Mouse (Mus musculus): Measurements from ENCODE around the gene Lmnb2. TPM values are rescaled to one million over a fixed set of nuclear protein-coding genes. Genes with fewer than 3 reads are reported as not detected.

The Lmnb2 gene
- polyA plus RNA-seq, 1 experiment = 8.5 TPM

GRCm38 (mm10) chr10:80933421-80933979, 15.5 kb upstream of the Lmnb2 start:
- Histone ChIP-seq H3K27ac (ENCODE audit: insufficient read depth, low read depth, low read length) (no peak overlapping the region), H3K4me1 (ENCODE audit: control insufficient read depth, insufficient read depth, low read length) (peaks cover 8% of the 10 kb centered on the region; the same call in 1 of the 2 replicates), H3K4me3 (ENCODE audit: insufficient read depth, low read depth, low read length) (no peak overlapping the region), H3K27me3 (replicated peaks; ENCODE audit: control insufficient read depth, insufficient read depth, low read length) (no peaks in the 10 kb centered on the region), H3K36me3 (ENCODE audit: control insufficient read depth, insufficient read depth, low read length) (no peaks in the 10 kb centered on the region)
- WGBS = 10% methylated on average over 21 of the region's 21 CpGs
- TF ChIP-seq POLR2A (IDR thresholded peaks at IDR 0.05; ENCODE audit: low read depth, low read length) (no peak), CTCF (conservative IDR thresholded peaks at IDR 0.05; ENCODE audit: insufficient read depth, insufficient read length, low read depth, low read length) (no peak)
- no peak for DNase-seq

DNA sequence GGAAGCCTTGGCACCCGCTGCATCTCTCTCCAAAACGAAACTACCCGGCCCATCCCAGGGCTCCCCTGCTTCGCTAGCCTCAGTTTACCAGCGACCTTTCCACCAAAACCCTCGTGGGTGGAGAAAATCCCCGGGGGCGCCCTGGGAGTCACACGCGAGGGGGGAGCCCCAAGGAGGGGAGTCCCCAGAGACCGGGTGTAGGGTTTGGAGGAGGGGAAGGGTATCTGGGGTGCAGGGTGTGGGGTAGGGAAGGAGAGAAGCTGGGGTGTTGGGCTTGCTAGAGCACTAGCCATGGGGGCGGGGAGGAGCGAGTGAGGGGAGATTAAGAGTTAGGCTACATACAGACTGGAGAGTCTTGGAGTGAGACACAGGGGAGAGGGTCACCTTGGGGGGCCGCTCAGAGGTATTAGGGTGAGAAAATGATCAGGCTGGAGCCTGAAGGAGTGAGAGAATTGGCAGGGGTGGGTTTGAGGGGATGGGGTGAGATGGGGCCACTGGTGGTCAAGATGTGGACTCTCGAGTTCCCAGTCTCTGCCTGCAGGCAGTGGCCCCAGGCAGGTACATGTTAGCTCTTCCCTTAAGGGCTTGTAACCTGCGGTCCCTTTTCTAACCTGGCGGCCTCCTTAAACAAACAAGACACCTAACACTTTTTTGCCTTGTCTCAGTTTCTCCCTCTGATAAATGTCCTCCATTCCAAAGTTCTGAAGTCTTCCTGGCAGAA, 14.8 kb upstream of the Lmnb2 start:
- H3K4me1 ChIP-seq (ENCODE audit: control insufficient read depth, insufficient read depth, low read length) = peaks cover 8% of the 10 kb centered on the region; the same call in 1 of the 2 replicates
- TF ChIP-seq POLR2A (IDR thresholded peaks at IDR 0.05; ENCODE audit: low read depth, low read length) = no peak
- TF ChIP-seq CTCF (conservative IDR thresholded peaks at IDR 0.05; ENCODE audit: insufficient read depth, insufficient read length, low read depth, low read length) = no peak
- no peak for DNase-seq
- WGBS = 16% methylated on average over 17 of the region's 17 CpGs
- H3K27me3 ChIP-seq (replicated peaks; ENCODE audit: control insufficient read depth, insufficient read depth, low read length) = no peaks in the 10 kb centered on the region
- H3K36me3 ChIP-seq (ENCODE audit: control insufficient read depth, insufficient read depth, low read length) = no peaks in the 10 kb centered on the region
- H3K27ac ChIP-seq (ENCODE audit: insufficient read depth, low read depth, low read length) = no peak overlapping the region
- H3K4me3 ChIP-seq (ENCODE audit: insufficient read depth, low read depth, low read length) = no peak overlapping the region

DNA sequence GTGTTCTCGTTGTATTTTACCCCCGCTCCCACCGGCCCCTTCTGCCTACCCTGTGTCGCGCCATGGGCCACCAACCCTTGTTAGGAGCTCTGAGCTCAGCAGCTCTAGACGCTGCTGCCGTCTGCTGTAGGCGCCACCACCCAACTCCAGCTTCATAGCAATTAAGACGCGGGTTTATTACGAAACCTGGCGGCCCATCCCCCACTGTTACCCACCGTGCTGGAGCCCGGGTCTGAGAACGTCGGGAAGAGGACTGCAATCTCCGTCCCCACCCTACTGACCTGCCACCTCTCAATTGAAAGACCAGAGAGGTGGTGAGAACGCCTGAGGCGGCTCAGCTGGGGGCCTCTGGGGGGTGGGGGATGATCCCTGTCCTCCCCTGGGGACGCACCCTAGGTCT, 14.2 kb upstream of the Lmnb2 start:
- WGBS = 15% methylated on average over 20 of the region's 20 CpGs
- DNase-seq = no peak
- TF ChIP-seq POLR2A (IDR thresholded peaks at IDR 0.05; ENCODE audit: low read depth, low read length) (no peak), CTCF (conservative IDR thresholded peaks at IDR 0.05; ENCODE audit: insufficient read depth, insufficient read length, low read depth, low read length) (no peak)
- no peaks in the 10 kb centered on the region for H3K36me3 ChIP-seq (ENCODE audit: control insufficient read depth, insufficient read depth, low read length)
- no peak overlapping the region for H3K27ac ChIP-seq (ENCODE audit: insufficient read depth, low read depth, low read length)
- H3K4me3 ChIP-seq (ENCODE audit: insufficient read depth, low read depth, low read length) = no peak overlapping the region
- no peaks in the 10 kb centered on the region for H3K27me3 ChIP-seq (replicated peaks; ENCODE audit: control insufficient read depth, insufficient read depth, low read length)
- peaks cover 8% of the 10 kb centered on the region; the same call in 1 of the 2 replicates for H3K4me1 ChIP-seq (ENCODE audit: control insufficient read depth, insufficient read depth, low read length)

GRCm38 (mm10) chr10:80931695-80932094, 13.7 kb upstream of the Lmnb2 start:
- WGBS = 29% methylated on average over 26 of the region's 26 CpGs
- no peak for TF ChIP-seq POLR2A (IDR thresholded peaks at IDR 0.05; ENCODE audit: low read depth, low read length)
- no peak for TF ChIP-seq CTCF (conservative IDR thresholded peaks at IDR 0.05; ENCODE audit: insufficient read depth, insufficient read length, low read depth, low read length)
- no peak for DNase-seq
- Histone ChIP-seq H3K4me1 (ENCODE audit: control insufficient read depth, insufficient read depth, low read length) (peaks cover 8% of the 10 kb centered on the region; the same call in 1 of the 2 replicates), H3K27me3 (replicated peaks; ENCODE audit: control insufficient read depth, insufficient read depth, low read length) (no peaks in the 10 kb centered on the region), H3K27ac (ENCODE audit: insufficient read depth, low read depth, low read length) (no peak overlapping the region), H3K36me3 (ENCODE audit: control insufficient read depth, insufficient read depth, low read length) (no peaks in the 10 kb centered on the region), H3K4me3 (ENCODE audit: insufficient read depth, low read depth, low read length) (no peak overlapping the region)

GRCm38 (mm10) chr10:80931153-80931671, 13.2 kb upstream of the Lmnb2 start:
- no peak overlapping the region for H3K27ac ChIP-seq (ENCODE audit: insufficient read depth, low read depth, low read length)
- no peaks in the 10 kb centered on the region for H3K36me3 ChIP-seq (ENCODE audit: control insufficient read depth, insufficient read depth, low read length)
- peaks cover 8% of the 10 kb centered on the region; the same call in 1 of the 2 replicates for H3K4me1 ChIP-seq (ENCODE audit: control insufficient read depth, insufficient read depth, low read length)
- peak; percentile 64 for DNase-seq
- H3K4me3 ChIP-seq (ENCODE audit: insufficient read depth, low read depth, low read length) = peak overlapping the region; percentile 71
- no peaks in the 10 kb centered on the region for H3K27me3 ChIP-seq (replicated peaks; ENCODE audit: control insufficient read depth, insufficient read depth, low read length)
- 26% methylated on average over 14 of the region's 14 CpGs for WGBS
- TF ChIP-seq POLR2A (IDR thresholded peaks at IDR 0.05; ENCODE audit: low read depth, low read length) (no peak), CTCF (conservative IDR thresholded peaks at IDR 0.05; ENCODE audit: insufficient read depth, insufficient read length, low read depth, low read length) (no peak)

DNA sequence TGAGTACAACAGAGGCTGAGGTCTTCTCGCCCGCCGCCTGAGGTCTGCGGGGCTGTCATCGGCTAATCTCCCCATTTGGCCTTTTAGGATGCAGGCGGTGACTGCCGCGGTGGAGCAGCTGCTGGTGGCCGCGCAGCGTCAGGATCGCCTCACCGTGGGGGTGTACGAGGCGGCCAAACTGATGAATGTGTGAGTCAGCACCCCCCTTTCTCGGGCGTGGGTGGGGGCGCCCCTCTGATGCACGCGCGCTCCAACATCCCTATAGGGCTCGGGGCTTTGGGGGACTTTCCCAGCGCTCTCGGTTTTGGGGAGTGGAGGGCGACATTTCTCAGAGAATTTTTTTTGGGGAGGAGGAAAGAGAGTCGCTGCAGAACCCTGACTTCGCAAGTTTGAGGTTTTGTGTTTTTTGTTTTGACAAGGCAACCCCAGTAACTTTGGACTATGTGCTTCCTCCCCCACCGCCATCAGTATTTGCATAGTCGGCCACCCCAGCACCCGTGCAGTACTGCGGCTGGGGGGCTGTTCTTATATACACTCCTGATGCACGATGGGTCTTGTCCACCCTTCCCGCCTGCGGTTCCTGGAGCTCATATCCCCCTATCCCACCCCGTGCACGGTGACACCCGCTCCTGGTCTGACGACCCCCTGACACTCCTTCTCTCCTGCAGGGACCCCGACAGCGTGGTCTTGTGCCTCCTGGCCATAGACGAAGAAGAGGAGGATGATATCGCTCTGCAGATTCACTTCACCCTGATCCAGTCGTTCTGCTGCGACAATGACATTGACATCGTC, 12.5 kb upstream of the Lmnb2 start:
- TF ChIP-seq POLR2A (IDR thresholded peaks at IDR 0.05; ENCODE audit: low read depth, low read length) = no peak
- TF ChIP-seq CTCF (conservative IDR thresholded peaks at IDR 0.05; ENCODE audit: insufficient read depth, insufficient read length, low read depth, low read length) = no peak
- Histone ChIP-seq H3K36me3 (ENCODE audit: control insufficient read depth, insufficient read depth, low read length) (no peaks in the 10 kb centered on the region), H3K4me1 (ENCODE audit: control insufficient read depth, insufficient read depth, low read length) (peaks cover 8% of the 10 kb centered on the region; the same call in 1 of the 2 replicates), H3K27ac (ENCODE audit: insufficient read depth, low read depth, low read length) (peak overlapping the region; percentile 32; the same call in 1 of the 2 replicates), H3K4me3 (ENCODE audit: insufficient read depth, low read depth, low read length) (peak overlapping the region; percentile 71), H3K27me3 (replicated peaks; ENCODE audit: control insufficient read depth, insufficient read depth, low read length) (no peaks in the 10 kb centered on the region)
- DNase-seq = no peak
- WGBS = 2% methylated on average over 45 of the region's 45 CpGs

Data from kidney, adult 2 months (tissue).